Mouse (Mus musculus): ENCODE measurements around the gene Trem2. TPM values are rescaled to one million over a fixed set of nuclear protein-coding genes. Genes with fewer than 3 reads are reported as not detected.
"Not testable (repeated sequence)": the region's sequence is repeated elsewhere in the genome, so short reads cannot be mapped to it uniquely, and the experiment has no call there.

The Trem2 gene
- 1 to 10 TPM; 6.7 to 8.1 TPM for total RNA-seq (2021)
- long read RNA-seq, transcript Trem2-201 (5 exons, 1,088 nt): major isoform, 7 of 9 reads
- long read RNA-seq, partial matches to known transcripts: 1 of 9 reads
- long read RNA-seq, other reads (novel, unspliced or antisense): 0 of 9 reads

DNA sequence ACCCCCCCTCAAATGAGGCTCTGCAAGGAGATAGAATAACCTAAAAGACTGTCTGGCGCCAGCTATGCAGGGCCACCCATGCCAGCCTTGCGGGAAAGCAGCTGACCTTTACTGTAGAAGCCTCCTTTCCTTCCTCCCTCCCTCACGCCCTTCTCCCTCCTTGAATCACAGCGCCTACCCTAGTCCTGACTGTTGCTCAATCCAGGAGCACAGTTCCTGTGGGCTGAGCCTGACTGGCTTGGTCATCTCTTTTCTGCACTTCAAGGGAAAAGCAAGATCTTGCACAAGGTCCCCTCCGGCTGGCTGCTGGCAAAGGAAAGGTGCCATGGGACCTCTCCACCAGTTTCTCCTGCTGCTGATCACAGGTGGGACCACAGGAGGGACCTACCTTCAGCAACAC lies at the start of gene Trem2:
Gene Trem2 (plus strand): TSS at position 171 of the 400 bp plus-strand sequence.
- DNase-seq (ENCODE audit: low spot score in 2 of 2): no peak

GRCm38 (mm10) chr17:48299203-48299602 lies 47.0 kb upstream of the Trem2 start, which contains the start of gene Treml2:
Gene Treml2, plus strand, starts transcription at chr17:48299498.
- DNase-seq (ENCODE audit: low spot score in 2 of 2): no peak

GRCm38 (mm10) chr17:48299756-48300155 lies 46.4 kb upstream of the Trem2 start:
- DNase-seq (ENCODE audit: low spot score in 2 of 2): no peak

DNA sequence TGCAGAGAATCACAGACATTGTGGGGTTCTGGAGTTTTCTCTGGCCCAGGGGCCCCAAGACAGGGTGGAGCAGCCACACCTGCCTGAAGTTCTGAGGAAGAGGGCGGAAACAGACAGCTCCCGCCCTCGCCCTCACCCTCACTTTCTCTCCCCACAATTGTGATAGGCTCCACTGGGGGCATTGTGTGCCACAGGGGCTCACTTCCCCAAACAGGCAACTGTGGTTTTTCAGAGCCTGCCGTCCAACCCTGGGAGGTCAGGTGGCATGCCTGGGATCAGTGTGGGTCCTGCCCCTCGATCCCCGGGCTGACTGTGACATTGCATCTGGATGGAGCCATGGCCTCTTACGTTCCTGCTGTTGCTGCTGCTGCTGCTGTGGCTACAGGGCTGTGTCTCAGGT lies 46.0 kb upstream of the Trem2 start:
- no peak for DNase-seq (ENCODE audit: low spot score in 2 of 2)

- no peak for DNase-seq (ENCODE audit: low spot score in 2 of 2)
Observed at GRCm38 (mm10) chr17:48300861-48301260, 45.3 kb upstream of the Trem2 start.

DNA sequence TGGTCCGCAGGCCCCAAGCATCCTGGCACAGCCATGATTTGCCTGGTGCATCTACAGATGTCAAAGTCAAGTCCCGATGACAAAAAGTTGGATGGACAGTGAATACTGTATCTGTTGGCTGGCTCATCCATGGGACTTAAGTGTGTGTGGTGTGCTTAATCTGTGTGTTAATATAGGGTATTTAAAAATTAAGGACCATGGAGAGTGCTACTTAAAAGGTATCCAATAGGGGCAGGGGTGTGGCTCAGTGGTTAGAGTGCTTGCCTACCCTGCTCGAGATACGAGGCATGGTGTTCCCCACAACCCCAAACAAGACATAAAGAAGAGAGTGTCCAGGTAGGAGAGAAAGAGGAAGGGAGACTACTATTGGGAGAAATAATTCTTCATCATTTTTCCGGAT lies 44.4 kb upstream of the Trem2 start:
- no peak for DNase-seq (ENCODE audit: low spot score in 2 of 2)

DNA sequence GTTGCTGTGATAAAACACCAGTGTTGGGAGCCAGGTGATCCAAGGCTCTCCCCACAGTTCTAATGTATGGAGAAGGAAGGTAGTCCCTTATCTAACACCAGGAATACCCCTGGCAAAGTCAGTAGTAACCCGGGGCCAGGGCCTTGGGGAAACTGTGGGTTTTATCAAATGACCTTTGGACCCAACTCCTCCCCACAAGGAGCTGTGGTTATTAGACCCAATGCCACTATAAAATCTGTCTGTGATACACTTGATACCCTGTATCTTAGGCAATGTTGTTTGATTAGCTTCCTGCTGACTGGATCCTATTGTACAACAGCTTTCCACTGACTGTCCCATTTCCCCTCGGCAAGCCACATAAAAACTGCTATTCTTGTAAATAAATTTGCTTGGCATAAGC lies 34.1 kb upstream of the Trem2 start:
- no peak for DNase-seq (ENCODE audit: low spot score in 2 of 2)

DNA sequence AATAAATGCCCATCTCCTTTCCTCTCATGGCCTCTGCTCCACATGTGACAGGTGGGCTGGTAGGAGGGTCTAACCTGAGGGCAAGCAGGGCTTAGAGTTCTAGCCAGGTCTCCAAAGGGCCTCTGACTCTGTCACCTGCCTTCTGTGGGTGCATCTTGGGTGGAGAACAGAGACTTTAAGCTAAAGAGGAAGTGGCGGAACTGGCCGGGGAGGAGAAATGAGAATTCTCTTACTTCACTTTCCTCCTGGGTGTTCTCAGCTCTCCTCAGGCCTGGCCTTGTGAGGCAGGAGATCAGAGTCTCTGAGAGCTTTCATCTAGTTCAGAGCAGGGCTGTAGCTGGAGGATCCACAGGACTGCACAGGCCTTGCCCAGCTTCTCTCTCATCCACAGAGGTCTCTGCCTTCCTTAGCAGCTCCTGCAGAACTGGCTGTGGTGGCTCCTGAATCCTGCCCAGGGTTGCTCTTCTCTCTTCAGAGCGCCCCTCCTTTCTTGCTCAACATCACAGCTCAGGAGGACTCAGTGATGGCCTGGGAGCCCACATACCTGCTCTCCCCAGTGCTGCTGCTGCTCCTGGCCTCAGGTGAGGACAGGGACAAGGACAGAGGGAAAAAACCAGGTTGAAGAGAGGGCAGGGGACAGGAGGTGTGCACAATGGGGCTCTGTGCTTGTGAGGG lies 30.2 kb upstream of the Trem2 start, which contains the start of gene B430306N03Rik:
Gene B430306N03Rik (plus strand): TSS at position 237 of the 675 bp plus-strand sequence.
- not testable (repeated sequence) for DNase-seq (ENCODE audit: low spot score in 2 of 2)

GRCm38 (mm10) chr17:48318686-48319085 lies 27.5 kb upstream of the Trem2 start:
- DNase-seq (ENCODE audit: low spot score in 2 of 2): no peak

DNA sequence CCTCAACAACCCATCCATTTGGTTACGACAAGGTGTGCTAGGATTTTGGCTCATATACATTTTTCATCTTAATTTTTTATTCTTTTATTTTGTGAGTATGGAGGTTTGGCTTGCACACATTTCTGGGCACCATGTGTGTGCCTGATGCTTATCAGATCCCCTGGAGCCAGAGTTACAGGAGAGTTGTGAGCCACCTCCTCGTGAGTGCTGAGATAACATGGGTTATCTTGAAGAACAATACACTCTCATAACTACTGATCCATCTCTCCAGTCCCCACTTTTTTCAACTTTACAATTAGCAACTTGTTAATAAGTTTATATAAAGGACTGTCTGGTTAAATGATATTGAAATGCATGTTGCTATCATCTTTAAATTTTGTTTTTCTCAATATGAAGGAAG lies 24.9 kb upstream of the Trem2 start:
- no peak for DNase-seq (ENCODE audit: low spot score in 2 of 2)

- no peak for DNase-seq (ENCODE audit: low spot score in 2 of 2)
Observed at GRCm38 (mm10) chr17:48323236-48323635, 23.0 kb upstream of the Trem2 start.

DNA sequence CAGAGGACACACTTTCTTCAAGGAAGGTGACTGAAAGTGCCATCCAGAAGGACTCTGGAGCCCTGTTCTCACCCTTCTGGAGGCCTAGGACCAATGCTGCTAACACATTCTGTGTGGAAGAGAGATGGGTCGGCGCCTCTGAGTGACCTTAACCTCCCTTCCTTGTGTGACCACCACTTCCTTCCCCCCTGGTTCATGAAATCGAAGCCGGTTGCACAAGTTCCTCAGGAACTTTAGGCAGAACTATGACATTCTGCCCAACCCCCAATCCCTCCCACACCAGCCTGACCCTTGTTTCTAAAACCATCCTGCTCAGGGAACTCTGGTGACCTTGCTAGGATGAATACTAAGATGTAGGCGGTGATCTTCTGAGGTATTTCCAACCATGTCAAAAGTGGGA lies 21.9 kb upstream of the Trem2 start:
- no peak for DNase-seq (ENCODE audit: low spot score in 2 of 2)

DNA sequence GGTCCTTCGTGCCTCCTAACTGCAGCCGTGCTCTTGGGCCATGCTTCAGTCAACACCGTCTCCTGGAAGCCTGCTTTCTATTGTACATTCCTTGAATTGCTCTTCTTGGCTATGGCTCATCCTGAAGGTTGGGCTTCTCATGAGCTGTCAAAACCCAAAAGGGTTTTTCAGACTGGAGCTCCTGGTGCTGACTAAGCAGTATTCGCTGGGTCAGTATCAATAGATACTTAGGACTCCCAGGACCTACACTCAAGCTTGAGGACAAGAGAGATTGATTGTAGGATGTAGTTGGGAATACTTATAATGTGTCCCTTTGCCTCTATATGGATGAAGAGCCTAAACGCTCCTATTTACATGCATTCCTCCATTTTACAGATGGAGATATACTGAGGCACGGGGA lies 21.1 kb upstream of the Trem2 start:
- DNase-seq (ENCODE audit: low spot score in 2 of 2): no peak

DNA sequence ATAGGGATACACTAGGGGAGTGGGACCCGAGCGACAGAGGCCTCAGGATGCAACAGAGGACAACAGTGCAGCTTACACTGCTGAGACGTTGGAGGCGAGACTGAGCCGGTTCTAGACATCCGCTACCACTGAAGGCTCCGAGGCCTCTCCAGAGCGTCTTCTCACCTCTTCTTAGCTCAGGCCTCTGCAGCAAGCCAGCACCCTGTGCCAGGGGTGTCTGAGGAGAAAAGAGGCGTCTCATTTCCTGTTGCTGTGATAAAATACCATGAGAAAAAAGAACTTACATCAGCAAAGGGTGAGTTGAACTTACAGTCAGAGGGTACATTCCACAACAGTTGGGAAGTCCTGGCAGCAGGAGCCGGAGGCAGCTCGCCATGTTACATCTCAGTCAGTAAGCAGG lies 20.6 kb upstream of the Trem2 start:
- DNase-seq (ENCODE audit: low spot score in 2 of 2): no peak

DNA sequence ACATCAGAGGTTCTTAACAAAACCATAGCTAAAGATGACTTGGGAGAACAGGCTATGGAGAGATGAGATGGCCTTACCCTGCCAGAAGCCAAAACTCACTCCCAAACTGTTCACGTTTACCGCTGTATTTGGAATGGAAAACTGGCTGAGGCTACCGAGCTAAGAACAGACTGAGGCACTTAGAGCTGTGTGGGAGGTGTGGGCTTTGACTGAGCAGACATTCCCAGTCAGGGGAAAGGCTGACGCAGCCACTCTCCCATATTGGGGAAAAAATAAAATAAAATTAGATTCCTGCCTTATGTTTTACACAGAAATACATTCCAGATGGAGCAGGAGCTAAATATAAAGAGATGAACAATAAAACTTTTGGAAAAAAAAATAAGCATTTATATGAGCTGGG lies 19.5 kb upstream of the Trem2 start:
- DNase-seq (ENCODE audit: low spot score in 2 of 2): peak in 1 of 2 experiments; percentile 34

DNA sequence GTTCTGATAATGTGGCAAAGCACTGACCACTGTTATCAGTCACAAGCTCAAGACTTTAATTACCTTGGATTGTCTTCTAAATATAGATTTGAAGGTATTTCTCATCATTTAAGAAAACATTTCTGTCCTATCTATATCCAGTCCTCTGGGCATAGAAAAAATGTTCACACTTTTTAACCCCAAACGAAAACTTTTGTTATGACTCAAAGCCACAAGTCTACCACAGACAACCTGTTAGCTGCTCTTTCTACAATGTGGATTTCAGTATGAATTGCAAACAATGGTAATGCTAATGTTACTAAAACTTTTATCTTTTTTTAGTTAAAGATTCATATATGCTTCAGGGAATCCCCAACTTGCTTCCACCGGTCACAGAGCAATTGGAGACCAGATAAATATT lies 13.7 kb upstream of the Trem2 start:
- no peak for DNase-seq (ENCODE audit: low spot score in 2 of 2)

- no peak for DNase-seq (ENCODE audit: low spot score in 2 of 2)
Observed at GRCm38 (mm10) chr17:48334186-48334585, 12.0 kb upstream of the Trem2 start.

- peak; percentile 83 to 85 for DNase-seq (ENCODE audit: low spot score in 2 of 2)
Observed at GRCm38 (mm10) chr17:48336857-48337256, 9.3 kb upstream of the Trem2 start.

GRCm38 (mm10) chr17:48340267-48340666 lies 5.9 kb upstream of the Trem2 start:
- DNase-seq (ENCODE audit: low spot score in 2 of 2): no peak

GRCm38 (mm10) chr17:48341947-48342346 lies 4.3 kb upstream of the Trem2 start:
- no peak for DNase-seq (ENCODE audit: low spot score in 2 of 2)

GRCm38 (mm10) chr17:48343065-48343464 lies 3.1 kb upstream of the Trem2 start:
- DNase-seq (ENCODE audit: low spot score in 2 of 2): no peak

DNA sequence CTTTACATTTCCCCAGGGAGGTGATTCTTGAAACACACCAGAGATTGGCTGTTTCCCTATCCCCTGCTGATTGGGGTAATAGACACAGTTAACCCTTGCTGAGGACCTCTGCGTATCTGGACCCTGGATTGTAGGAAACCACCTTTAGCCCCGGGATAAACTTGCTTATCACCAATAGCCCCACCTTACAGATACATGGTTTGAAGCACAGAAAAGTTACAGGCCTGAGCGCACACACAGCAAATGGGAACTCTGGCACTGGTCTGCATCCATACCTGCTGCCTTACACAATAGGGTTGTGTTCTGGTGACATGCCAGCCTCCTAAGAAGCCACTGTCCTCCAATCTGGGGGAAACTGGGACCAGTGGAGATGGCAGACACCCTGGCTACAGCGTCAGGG lies 377 bp upstream of the Trem2 start:
- no peak for DNase-seq (ENCODE audit: low spot score in 2 of 2)

GRCm38 (mm10) chr17:48346834-48347233 lies 633 bp downstream of the Trem2 start:
- no peak for DNase-seq (ENCODE audit: low spot score in 2 of 2)

All from layer of hippocampus, postnatal 10 days (tissue).